Mouse (Mus musculus) erythroblast, embryonic 14.5 days (primary cell): Measurements from ENCODE around the gene Nup210l. TPM values are rescaled to one million over a fixed set of nuclear protein-coding genes. Genes with fewer than 3 reads are reported as not detected.

ENCODE experiments used
- H3K27me3 ChIP-seq: 2 replicates; pipeline ENCODE4 v1.6.1; 2012; ENCODE audit warnings: inconsistent platforms; ENCODE audit not compliant: control insufficient read depth
- H3K36me3 ChIP-seq: 2 replicates; pipeline ENCODE4 v1.6.1; 2012; ENCODE audit warnings: mild to moderate bottlenecking, inconsistent platforms; ENCODE audit not compliant: control insufficient read depth
- H3K4me1 ChIP-seq: 2 replicates; pipeline ENCODE4 v1.6.1; 2012; ENCODE audit warnings: inconsistent platforms; ENCODE audit not compliant: control insufficient read depth
- H3K4me3 ChIP-seq: replicated peaks from 2 replicates; pipeline ENCODE3; 2012; ENCODE audit warnings: moderate library complexity, mild to moderate bottlenecking, inconsistent platforms
- H3K9me3 ChIP-seq: 2 replicates; pipeline ENCODE4 v1.6.1; 2012; ENCODE audit warnings: low read length, inconsistent platforms, mixed read lengths; ENCODE audit not compliant: control insufficient read depth
- GATA1 ChIP-seq: IDR thresholded peaks from 2 replicates; pipeline ENCODE4 v1.6.1; 2012; ENCODE audit warnings: low read length, inconsistent platforms, mixed read lengths
- TAL1 ChIP-seq: IDR thresholded peaks from 3 replicates; pipeline ENCODE4 v1.6.1; 2012; ENCODE audit warnings: low read length, inconsistent platforms, mixed read lengths
- polyA plus RNA-seq: library from polyadenylated mRNA; stranded (reverse); fragments of >175 nt; gene quantifications from 2 replicates; pipeline ENCODE4 v1.2.3, GENCODE M21; 2012

Nup210l gene
- polyA plus RNA-seq, 1 experiment = not detected

DNA sequence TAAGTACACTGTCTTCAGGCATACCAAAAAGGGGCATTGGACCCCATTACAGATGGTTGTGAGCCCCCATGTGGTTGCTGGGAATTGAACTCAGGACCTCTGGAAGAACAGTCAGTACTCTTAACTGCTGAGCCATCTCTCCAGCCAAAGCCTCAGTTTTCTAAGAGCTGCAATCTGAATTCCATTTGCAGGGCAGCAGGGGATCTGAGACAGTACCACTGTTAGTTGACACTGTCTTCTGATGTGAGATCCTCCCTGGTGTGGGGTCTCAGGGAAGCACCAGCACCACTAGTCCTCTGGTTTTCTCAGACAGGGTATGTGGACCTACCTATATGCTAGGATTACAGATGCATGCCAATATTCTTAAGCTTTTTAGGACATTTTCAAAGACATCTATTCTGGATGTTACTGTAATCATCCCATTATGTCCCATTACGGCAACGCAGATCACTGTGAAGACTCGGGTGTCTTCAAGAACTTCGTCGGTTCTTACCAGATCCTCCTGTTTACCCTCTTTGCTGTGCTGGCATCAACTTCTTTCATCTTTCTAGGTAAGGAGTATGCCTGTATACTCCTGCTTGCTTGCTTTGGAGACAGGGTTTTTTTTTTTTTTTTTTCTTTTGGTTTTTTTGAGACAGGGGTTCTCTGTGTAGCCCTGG lies 106.1 kb downstream of the Nup210l start:
- H3K9me3 ChIP-seq = no peaks in the 10 kb centered on the region
- no peaks in the 10 kb centered on the region for H3K27me3 ChIP-seq
- H3K36me3 ChIP-seq = peaks cover 61% of the 10 kb centered on the region
- peaks cover 40% of the 10 kb centered on the region for H3K4me1 ChIP-seq
- H3K4me3 ChIP-seq = no peak overlapping the region
- TF ChIP-seq GATA1 = no peak

DNA sequence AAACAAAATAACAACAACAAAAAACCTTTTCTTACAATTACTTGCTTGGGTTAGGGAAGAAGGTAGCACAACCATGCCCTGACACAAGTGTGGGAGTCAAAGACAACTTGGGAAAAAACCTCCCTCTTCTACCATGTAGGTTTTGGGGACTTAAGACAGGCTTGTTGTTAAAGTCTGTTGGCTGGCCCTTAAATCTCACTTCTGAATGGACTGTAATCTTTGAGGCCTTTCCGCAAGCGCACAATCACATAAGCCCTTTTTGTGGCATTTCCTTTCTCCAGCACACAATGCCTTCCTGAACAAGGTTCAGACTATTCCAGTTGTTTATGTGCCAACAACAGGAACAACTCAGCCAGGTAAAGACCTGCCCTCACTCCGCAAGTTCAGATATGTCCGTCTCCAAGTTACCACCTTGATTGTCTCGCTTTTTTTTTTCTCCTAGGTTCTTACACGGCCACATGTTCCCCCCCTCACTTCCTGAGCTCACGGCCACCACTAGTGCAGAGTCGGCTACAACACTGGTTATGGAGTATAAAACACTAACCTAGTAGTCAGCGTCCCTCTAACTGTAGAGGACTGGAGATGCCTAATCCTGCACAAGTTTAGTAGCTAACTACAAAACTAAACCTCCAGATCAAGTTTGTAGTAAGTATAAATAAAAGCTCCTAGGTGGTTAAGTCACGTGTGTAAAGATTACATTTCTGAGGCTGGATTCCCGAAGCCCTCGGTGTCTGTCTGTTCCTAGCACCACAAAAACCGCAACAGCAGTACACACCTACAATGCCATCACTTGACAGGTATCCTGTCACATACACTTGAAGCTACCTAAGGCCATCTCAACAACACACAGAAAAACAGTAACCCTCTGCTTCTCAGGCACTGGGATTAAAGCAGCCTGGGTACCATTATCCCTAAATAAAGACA lies 107.8 kb downstream of the Nup210l start:
- TF ChIP-seq GATA1 = no peak
- Histone ChIP-seq H3K36me3 (peaks cover 57% of the 10 kb centered on the region), H3K9me3 (no peaks in the 10 kb centered on the region), H3K4me1 (peaks cover 41% of the 10 kb centered on the region), H3K4me3 (peak overlapping the region; percentile 89), H3K27me3 (no peaks in the 10 kb centered on the region)

DNA sequence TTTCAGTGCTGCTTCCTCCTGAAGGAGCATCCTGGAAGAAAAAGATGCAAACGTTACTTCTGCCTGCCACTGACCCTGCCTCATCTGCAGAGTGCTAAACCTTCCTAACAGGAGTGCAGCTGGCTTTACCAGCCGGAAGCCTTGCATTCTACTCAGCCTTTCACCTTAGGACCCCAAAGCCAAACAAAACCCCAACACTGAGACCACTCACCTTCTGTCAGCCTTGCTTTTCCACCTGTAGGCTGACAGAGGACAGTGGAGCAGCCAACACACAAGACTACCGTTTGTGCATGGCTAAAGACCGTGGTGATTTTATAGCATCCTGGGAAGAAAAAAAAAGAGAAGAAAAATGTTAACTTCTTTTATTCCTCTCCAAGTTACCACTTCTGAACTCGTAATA lies 108.8 kb downstream of the Nup210l start:
- H3K36me3 ChIP-seq = peaks cover 51% of the 10 kb centered on the region

DNA sequence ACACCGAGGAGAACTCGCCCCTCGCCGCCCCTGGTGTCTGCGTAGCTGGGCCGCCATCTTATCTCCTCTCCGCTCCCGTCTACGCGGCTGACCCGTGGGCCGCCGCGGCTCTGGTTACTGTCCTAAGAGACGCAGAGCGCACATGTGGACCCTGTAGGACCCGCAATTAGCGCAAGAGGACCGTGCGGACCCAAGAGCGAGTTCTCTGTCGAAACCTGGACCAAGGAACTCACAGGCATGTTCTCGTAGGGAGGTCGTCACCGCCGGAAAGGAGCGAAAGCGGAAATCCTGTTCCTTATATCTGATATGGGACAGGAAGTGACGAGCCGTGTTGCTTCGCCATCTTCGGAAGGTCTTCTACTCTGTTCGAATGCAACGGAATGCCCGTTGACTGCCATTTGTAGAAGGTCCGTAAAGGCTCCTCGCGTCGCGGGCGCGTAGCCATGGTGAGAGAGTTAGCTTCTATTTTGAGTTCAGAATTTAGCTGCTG lies 109.5 kb downstream of the Nup210l start, which contains the start of the genes Rps27 and Rab13:
Gene Rps27 (minus strand): TSS at position 275 of the 490 bp plus-strand sequence.
Gene Rab13 (plus strand): TSS at position 319 of the 490 bp plus-strand sequence.
- Histone ChIP-seq H3K4me1 (peaks cover 41% of the 10 kb centered on the region), H3K9me3 (no peaks in the 10 kb centered on the region), H3K36me3 (peaks cover 44% of the 10 kb centered on the region), H3K27me3 (no peaks in the 10 kb centered on the region), H3K4me3 (peak within 1 kb of the TSS; percentile 89)
- TF ChIP-seq TAL1 (no peak), GATA1 (peak; percentile 92)

More for the DNA sequence above, 108.8 kb downstream of the Nup210l start:
- H3K9me3 ChIP-seq = no peaks in the 10 kb centered on the region
- peak overlapping the region; percentile 89 for H3K4me3 ChIP-seq
- no peak for TF ChIP-seq GATA1
- TF ChIP-seq TAL1 = no peak
- H3K4me1 ChIP-seq = peaks cover 41% of the 10 kb centered on the region
- H3K27me3 ChIP-seq = no peaks in the 10 kb centered on the region

DNA sequence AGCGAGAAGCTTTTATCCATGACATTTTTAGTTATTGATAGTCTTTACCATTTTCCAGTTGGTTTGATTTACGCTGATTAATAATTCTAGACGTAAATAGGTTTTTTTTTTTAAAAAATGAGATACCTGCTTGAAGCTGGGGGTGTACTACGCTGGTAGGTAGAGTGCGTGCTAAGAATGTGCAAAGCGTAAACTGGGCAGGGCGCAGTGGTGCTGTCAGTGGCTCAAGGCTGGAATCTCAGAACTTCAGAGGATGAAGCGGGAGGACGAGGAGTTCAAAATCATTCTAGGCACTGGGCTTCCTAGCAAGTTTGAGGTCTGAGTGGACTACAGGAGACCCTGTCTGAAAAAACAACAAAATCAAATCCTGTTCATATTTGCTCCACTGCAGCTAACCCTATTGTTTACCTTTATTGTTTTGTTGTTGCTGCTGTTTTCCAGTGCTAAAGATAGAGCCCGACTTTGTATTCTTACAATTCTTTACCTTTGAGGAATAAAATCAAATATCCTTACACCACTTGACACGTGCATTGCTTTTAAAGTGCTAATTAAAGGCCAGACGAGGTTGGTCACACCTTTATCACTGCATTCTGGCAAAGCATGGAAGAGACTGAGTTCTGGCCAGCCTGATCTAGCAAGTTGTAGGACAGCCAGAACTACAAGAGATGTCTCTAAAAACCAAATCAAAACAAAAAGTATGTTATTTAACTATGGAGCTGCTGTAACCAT lies 110.2 kb downstream of the Nup210l start:
- Histone ChIP-seq H3K4me3 (peak overlapping the region; percentile 89), H3K36me3 (peaks cover 37% of the 10 kb centered on the region), H3K27me3 (no peaks in the 10 kb centered on the region), H3K9me3 (no peaks in the 10 kb centered on the region), H3K4me1 (peaks cover 39% of the 10 kb centered on the region)
- TF ChIP-seq TAL1 (no peak), GATA1 (no peak)

DNA sequence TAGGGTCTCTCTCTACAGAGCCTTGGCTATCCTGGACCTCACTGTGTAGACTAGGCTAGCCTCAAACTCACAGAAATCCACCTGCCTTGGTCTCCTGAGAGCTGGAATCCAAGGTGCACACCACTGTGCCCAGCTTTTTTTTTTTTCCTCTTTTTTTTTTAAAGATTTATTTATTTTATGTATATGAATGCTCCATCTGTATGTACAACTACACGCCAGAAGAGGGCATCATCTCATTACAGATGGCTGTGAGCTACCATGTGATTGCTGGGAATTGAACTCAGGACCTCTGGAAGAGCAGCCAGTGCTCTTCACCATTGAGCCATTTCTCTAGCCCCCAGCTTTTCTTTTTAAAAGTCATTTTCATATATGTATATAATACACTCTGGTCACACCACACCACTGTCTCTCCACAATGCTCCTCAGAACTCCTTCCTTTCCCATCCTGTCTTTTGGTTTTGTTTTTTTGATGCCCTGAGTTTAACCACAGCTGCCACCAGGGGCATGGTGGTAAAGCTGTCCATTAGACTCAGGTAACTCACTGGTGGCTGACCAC lies 112.0 kb downstream of the Nup210l start:
- H3K9me3 ChIP-seq = no peaks in the 10 kb centered on the region
- H3K4me3 ChIP-seq = no peak overlapping the region
- H3K36me3 ChIP-seq = peaks cover 19% of the 10 kb centered on the region

DNA sequence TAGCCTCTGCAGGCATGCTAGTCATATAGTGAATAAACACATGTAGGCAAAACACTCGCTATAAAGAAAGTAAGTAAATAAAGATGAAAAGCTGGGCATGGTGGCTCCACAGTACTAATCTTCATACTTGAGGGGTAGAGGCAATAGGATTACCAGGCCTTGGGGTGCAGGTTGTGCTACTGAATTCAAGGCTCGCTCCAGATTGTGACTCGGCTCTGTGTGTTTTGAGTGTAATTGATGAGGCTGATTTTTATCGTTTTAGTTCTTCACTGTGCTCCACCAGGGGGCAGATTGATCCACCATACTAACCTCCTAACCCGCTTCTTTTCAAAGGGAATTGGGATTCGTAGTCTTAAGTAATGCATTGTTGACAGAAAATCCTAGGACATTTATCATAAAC lies 116.2 kb downstream of the Nup210l start:
- Histone ChIP-seq H3K9me3 (no peaks in the 10 kb centered on the region), H3K4me1 (peaks cover 28% of the 10 kb centered on the region), H3K36me3 (no peaks in the 10 kb centered on the region), H3K27me3 (0 out of 2 replicates have a peak, but pooled peaks cover 3% of the 10 kb centered on the region), H3K4me3 (peak overlapping the region; percentile 59)
- TF ChIP-seq TAL1 = no peak
- no peak for TF ChIP-seq GATA1

More for the DNA sequence above, 112.0 kb downstream of the Nup210l start:
- Histone ChIP-seq H3K27me3 (no peaks in the 10 kb centered on the region), H3K4me1 (peaks cover 43% of the 10 kb centered on the region)
- TF ChIP-seq TAL1 = no peak
- TF ChIP-seq GATA1 = no peak

DNA sequence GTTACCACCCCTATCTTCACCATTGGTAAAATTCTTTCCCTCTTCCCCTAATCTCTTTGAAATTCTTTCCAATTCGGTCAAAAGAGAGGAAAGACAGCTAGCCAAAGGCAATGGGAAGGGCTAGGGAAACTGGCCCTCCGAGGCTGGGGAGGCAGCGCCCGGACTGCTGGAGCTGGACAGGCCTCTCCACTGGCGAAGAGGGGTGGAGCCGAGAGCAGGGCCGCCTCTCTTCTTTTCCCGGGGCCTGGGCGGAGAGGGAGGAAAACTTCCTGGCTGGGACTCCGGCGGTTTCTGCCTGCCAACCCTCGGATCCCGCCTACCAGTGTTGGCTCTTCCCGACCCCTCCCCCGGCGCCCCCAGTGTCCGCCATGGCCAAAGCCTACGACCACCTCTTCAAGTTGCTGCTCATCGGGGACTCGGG lies 116.6 kb downstream of the Nup210l start:
- no peaks in the 10 kb centered on the region for H3K9me3 ChIP-seq
- TF ChIP-seq TAL1 (no peak), GATA1 (no peak)
- H3K4me1 ChIP-seq = peaks cover 27% of the 10 kb centered on the region
- 0 out of 2 replicates have a peak, but pooled peaks cover 3% of the 10 kb centered on the region for H3K27me3 ChIP-seq
- peak overlapping the region; percentile 59 for H3K4me3 ChIP-seq
- no peaks in the 10 kb centered on the region for H3K36me3 ChIP-seq
